Mouse (Mus musculus): ENCODE measurements at regions not wholly inside any gene's neighbourhood (a gene's known extent, or its start where the extent isn't known, plus 50 kb on each side); places are given as distances from the start of the nearest gene placed in this dataset.
A peak's percentile ranks its signal among the peaks of the same experiment; 100 is the strongest.

- DNase-seq = no peak
Observed at GRCm38 (mm10) chr10:96724436-96725175, 107.8 kb downstream of the Btg1 start.

GRCm38 (mm10) chr10:96726801-96727780, 110.3 kb downstream of the Btg1 start:
- DNase-seq = no peak

GRCm38 (mm10) chr10:96733581-96733980, 116.8 kb downstream of the Btg1 start:
- DNase-seq = no peak

- no peak for DNase-seq
Observed at GRCm38 (mm10) chr10:96735146-96735545, 118.3 kb downstream of the Btg1 start.

- no peak for DNase-seq
Observed at GRCm38 (mm10) chr10:96735885-96736628, 119.3 kb downstream of the Btg1 start.

- DNase-seq = no peak
Observed at GRCm38 (mm10) chr10:96737972-96738371, 121.2 kb downstream of the Btg1 start.

- DNase-seq = no peak
Observed at GRCm38 (mm10) chr10:96738606-96739005, 121.8 kb downstream of the Btg1 start.

GRCm38 (mm10) chr10:96744167-96744777, 127.5 kb downstream of the Btg1 start:
- no peak for DNase-seq

- DNase-seq = no peak
Observed at GRCm38 (mm10) chr10:96747015-96747663, 130.3 kb downstream of the Btg1 start.

GRCm38 (mm10) chr10:96750861-96751260, 134.1 kb downstream of the Btg1 start:
- DNase-seq = peak; percentile 59

- peak; percentile 90 for DNase-seq
Observed at GRCm38 (mm10) chr10:96751580-96752264, 134.9 kb downstream of the Btg1 start.

- no peak for DNase-seq
Observed at GRCm38 (mm10) chr10:96752531-96752930, 135.7 kb downstream of the Btg1 start.

GRCm38 (mm10) chr10:96753521-96753920, 136.7 kb downstream of the Btg1 start:
- DNase-seq = no peak

GRCm38 (mm10) chr10:96755674-96756073, 138.9 kb downstream of the Btg1 start:
- no peak for DNase-seq

GRCm38 (mm10) chr10:96756355-96757084, 139.7 kb downstream of the Btg1 start:
- no peak for DNase-seq

- DNase-seq = no peak
Observed at GRCm38 (mm10) chr10:96757311-96757710, 140.5 kb downstream of the Btg1 start.

GRCm38 (mm10) chr10:96761601-96762000, 144.8 kb downstream of the Btg1 start:
- no peak for DNase-seq

GRCm38 (mm10) chr10:96765626-96766025, 148.8 kb downstream of the Btg1 start:
- DNase-seq = no peak

GRCm38 (mm10) chr10:96778220-96778619, 161.4 kb downstream of the Btg1 start:
- DNase-seq = no peak

GRCm38 (mm10) chr10:96783966-96784365, 167.2 kb downstream of the Btg1 start:
- DNase-seq = no peak

Data from adrenal gland, adult 8-10 months (tissue).